Mouse (Mus musculus) ES-E14 (cell line): Measurements from ENCODE around the gene Ltbp3. TPM values are rescaled to one million over a fixed set of nuclear protein-coding genes. Genes with fewer than 3 reads are reported as not detected.

Experiments used
- DNase-seq: peaks from one replicate; pipeline ENCODE4 v3.0.0-alpha.2; 2013; ENCODE audit warnings: low read depth, low spot score
- H3K27ac ChIP-seq: 2 replicates; pipeline ENCODE4 v1.5.1; 2012; ENCODE audit warnings: low read depth, mild to moderate bottlenecking, low read length, moderate library complexity, mixed read lengths; ENCODE audit not compliant: poor library complexity, insufficient read depth, severe bottlenecking
- H3K36me3 ChIP-seq: 2 replicates; pipeline ENCODE4 v1.6.1; 2012; ENCODE audit warnings: mild to moderate bottlenecking, low read length, moderate library complexity, mixed read lengths; ENCODE audit not compliant: control insufficient read depth, poor library complexity, insufficient read depth, severe bottlenecking
- H3K4me1 ChIP-seq, 2 experiments: fragments of 150-350 bp in 1 of 2; sonication (generic) in 1 of 2; 2 replicates each; pipeline ENCODE4 v1.6.1; 2012; ENCODE audit warnings: low read length in 2 of 2, mild to moderate bottlenecking in 1 of 2, mixed read lengths in 1 of 2; ENCODE audit not compliant: control insufficient read depth in 2 of 2, insufficient read depth in 2 of 2, poor library complexity in 1 of 2
- H3K4me3 ChIP-seq, 2 experiments: fragments of 150-350 bp in 1 of 2; sonication (generic) in 1 of 2; 2 replicates each; pipeline ENCODE4 v1.5.1; 2012; ENCODE audit warnings: low read length in 2 of 2, low read depth in 1 of 2, mild to moderate bottlenecking in 1 of 2, mixed read lengths in 1 of 2; ENCODE audit not compliant: insufficient read depth in 1 of 2, poor library complexity in 1 of 2, severe bottlenecking in 1 of 2
- H3K9ac ChIP-seq: 2 replicates; pipeline ENCODE4 v1.6.1; 2012; ENCODE audit warnings: low read depth, mild to moderate bottlenecking, low read length, mixed read lengths; ENCODE audit not compliant: poor library complexity, insufficient read depth, severe bottlenecking
- H3K9me3 ChIP-seq: fragments of 150-350 bp; sonication (generic); 2 replicates; pipeline ENCODE4 v1.6.1; 2012; ENCODE audit warnings: low read depth, mild to moderate bottlenecking, low read length; ENCODE audit not compliant: control insufficient read depth, insufficient read depth
- CHD2 ChIP-seq: IDR thresholded peaks from 2 replicates; pipeline ENCODE4 v1.6.1; 2014; ENCODE audit warnings: mild to moderate bottlenecking, low read depth, low read length, inconsistent platforms
- HCFC1 ChIP-seq: IDR thresholded peaks from 2 replicates; pipeline ENCODE4 v1.6.1; 2012; ENCODE audit warnings: low read length, inconsistent platforms, borderline replicate concordance; ENCODE audit not compliant: insufficient read depth
- MAFK ChIP-seq: IDR thresholded peaks from 2 replicates; pipeline ENCODE4 v1.6.1; 2014; ENCODE audit warnings: mild to moderate bottlenecking, low read depth, low read length, inconsistent platforms; ENCODE audit not compliant: insufficient read depth
- ZC3H11A ChIP-seq: IDR thresholded peaks from 2 replicates; pipeline ENCODE4 v1.6.1; 2012; ENCODE audit warnings: low read depth, mild to moderate bottlenecking, inconsistent platforms, low read length, borderline replicate concordance
- ZNF384 ChIP-seq: IDR thresholded peaks from 2 replicates; pipeline ENCODE4 v1.6.1; 2012; ENCODE audit warnings: low read depth, low read length, inconsistent platforms
- in situ Hi-C, 2 experiments: fragments of 600-800 bp; cut with MboI; formaldehyde crosslinking; loops; one replicate each; pipeline ENCODE4 v1.15.1; 2025; ENCODE audit warnings: low sequenced_read_pairs in 2 of 2, inconsistent platforms in 1 of 2; ENCODE audit not compliant: unreplicated experiment in 2 of 2
- total RNA-seq: library from RNA; depleted of rRNA; stranded (reverse); fragments of 300-350 nt; gene quantifications from 2 replicates; pipeline ENCODE4 v1.2.3, GENCODE M21; 2012

Ltbp3 gene
- total RNA-seq, 1 experiment: 7.0 TPM

GRCm38 (mm10) chr19:5751742-5752141 lies 11.0 kb downstream of the Ltbp3 start:
- Histone ChIP-seq H3K4me1 (peaks cover 3 to 22% of the 10 kb centered on the region in 2 experiments; a peak in 3 of 4 replicates), H3K4me3 (no peak overlapping the region; a peak in 2 of 4 replicates), H3K27ac (no peak overlapping the region), H3K36me3 (no peaks in the 10 kb centered on the region), H3K9me3 (no peaks in the 10 kb centered on the region), H3K9ac (0 out of 2 replicates have a peak overlapping the region, but pooled peaks have one; percentile 17)
- TF ChIP-seq ZC3H11A (no peak), ZNF384 (no peak), HCFC1 (no peak), CHD2 (no peak), MAFK (no peak)
- in situ Hi-C loops: no loop called here
- DNase-seq: no peak

DNA sequence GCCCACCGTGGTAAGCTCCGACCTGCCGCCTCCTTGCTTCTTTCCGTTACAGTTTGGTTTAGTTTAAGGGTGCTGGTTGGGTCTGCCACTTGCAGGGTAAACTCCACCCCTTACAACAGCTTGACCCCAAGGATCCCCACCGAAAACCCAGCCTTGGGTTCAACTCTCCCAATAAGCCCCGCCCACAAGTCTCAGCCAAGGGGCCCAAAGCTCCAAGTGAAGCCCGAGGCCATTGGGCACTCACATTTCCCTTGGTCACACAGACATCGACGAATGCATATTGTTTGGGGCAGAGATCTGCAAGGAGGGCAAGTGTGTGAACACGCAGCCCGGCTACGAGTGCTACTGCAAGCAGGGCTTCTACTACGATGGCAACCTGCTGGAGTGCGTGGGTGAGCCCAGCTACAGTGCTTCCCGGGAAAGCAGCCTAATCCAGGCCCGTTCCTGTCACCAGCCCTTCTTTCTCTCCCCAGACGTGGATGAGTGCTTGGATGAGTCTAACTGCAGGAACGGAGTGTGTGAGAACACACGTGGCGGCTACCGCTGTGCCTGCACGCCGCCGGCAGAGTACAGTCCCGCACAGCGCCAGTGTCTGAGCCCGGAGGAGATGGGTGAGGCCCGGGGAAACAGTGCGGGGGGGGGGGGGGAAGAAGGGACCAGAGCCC lies 15.7 kb downstream of the Ltbp3 start:
- H3K4me3 ChIP-seq: peak overlapping the region; percentile 54

GRCm38 (mm10) chr19:5756991-5757636 lies 16.4 kb downstream of the Ltbp3 start:
- Histone ChIP-seq H3K9ac (peak overlapping the region; percentile 33), H3K27ac (no peak overlapping the region), H3K36me3 (peaks cover 26% of the 10 kb centered on the region), H3K4me3 (peak overlapping the region; percentile 54), H3K4me1 (peaks cover 0 to 11% of the 10 kb centered on the region in 2 experiments; a peak in 1 of 4 replicates), H3K9me3 (no peaks in the 10 kb centered on the region)
- in situ Hi-C loops: no loop called here
- TF ChIP-seq CHD2: no peak
- no peak for TF ChIP-seq ZNF384
- no peak for TF ChIP-seq HCFC1
- TF ChIP-seq MAFK: no peak
- no peak for TF ChIP-seq ZC3H11A
- DNase-seq: no peak

More for the DNA sequence above, 15.7 kb downstream of the Ltbp3 start:
- no peak for TF ChIP-seq ZC3H11A
- in situ Hi-C loops: no loop called here
- Histone ChIP-seq H3K36me3 (peaks cover 24% of the 10 kb centered on the region), H3K9ac (peak overlapping the region; percentile 33; the same call in 1 of the 2 replicates), H3K4me1 (peaks cover 3 to 16% of the 10 kb centered on the region in 2 experiments; a peak in 2 of 4 replicates), H3K27ac (no peak overlapping the region), H3K9me3 (no peaks in the 10 kb centered on the region)
- DNase-seq: no peak

DNA sequence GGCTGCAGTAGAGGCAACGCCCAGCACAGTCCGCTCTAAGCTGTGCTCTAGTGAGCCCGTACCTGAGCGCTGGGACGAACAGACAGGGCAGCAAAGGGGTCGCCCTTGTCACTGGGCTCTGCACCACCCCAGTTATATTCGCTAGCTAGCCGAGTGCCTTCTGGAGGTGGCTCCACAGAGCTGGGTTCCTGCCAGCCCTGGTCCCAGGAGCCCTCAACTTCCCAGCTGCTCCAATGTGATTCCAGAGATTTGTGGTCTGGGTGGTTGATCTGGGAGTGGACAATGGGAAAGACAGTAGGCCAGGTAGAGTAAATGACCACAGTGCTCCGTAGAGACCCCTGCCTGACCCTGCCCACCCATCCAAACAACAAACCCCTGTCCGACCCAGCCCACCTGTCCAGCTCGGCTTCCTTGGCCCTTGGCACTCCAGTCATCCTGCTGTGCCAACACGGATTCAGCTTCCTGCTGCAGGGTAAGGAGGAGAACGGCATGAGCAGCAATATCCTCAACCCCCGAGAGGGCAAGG lies 18.2 kb downstream of the Ltbp3 start:
- TF ChIP-seq MAFK (no peak), ZC3H11A (no peak), ZNF384 (no peak), CHD2 (no peak), HCFC1 (no peak)
- no peak for DNase-seq
- no peaks in the 10 kb centered on the region for H3K9me3 ChIP-seq
- H3K4me3 ChIP-seq: no peak overlapping the region
- H3K9ac ChIP-seq: no peak overlapping the region
- H3K27ac ChIP-seq: no peak overlapping the region
- H3K4me1 ChIP-seq: peaks cover 0 to 17% of the 10 kb centered on the region in 2 experiments; a peak in 1 of 4 replicates
- in situ Hi-C loops: no loop called here
- peaks cover 37% of the 10 kb centered on the region for H3K36me3 ChIP-seq
